ENCODE assay signal across 26 mouse cellular contexts in the genomic region with DNA sequence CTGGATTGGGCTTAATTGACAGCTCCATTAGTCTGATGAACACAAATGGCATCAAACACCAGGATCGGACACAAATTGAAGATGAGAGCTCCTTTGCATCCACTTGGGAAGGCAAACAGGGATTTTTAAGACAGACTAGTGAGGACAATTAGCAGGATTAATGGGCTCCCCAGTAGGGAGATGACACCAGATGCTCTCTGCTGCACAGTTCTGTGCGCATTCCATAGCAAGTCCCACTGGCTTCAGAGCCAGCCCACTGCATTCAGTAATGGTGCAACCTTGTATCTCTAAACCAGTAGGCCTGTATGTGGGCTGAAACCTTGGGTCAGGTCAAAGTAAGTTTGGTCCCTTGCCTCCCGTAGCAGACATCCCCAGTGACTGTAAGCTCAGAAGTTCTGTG.
DNase-seq lines count a peak whose midpoint lies in the region; ATAC-seq and TF ChIP-seq lines count a peak whose summit lies in the region.
"Had no signal": no experiment of that assay in that cellular context is flagged by ENCODE, and none has a peak within 500 bp of the region (broad histone marks: within the 10 kb centered on the region; RNA-seq: fewer than 3 reads in every experiment).

No protein-coding gene starts in this region.

- WGBS in kidney, postnatal 0 days, result 61% methylated on average over 3 of the region's 3 CpGs
- 47% methylated on average over 3 of the region's 3 CpGs for WGBS in neural tube, embryonic 14.5 days
- 46% methylated on average over 3 of the region's 3 CpGs for WGBS in neural tube, embryonic 15.5 days
- WGBS in embryonic facial prominence, embryonic 15.5 days, result 74% methylated on average over 3 of the region's 3 CpGs

- no peak for TF ChIP-seq CTCF in kidney, postnatal 0 days (IDR thresholded peaks at IDR 0.05; ENCODE audit: low read depth)

- H3K36me3 ChIP-seq in kidney, postnatal 0 days (ENCODE audit: insufficient read depth, low read length), result no peaks in the 10 kb centered on the region
- H3K36me3 ChIP-seq in neural tube, embryonic 14.5 days (ENCODE audit: control insufficient read depth, insufficient read depth, low read length), result no peaks in the 10 kb centered on the region
- H3K36me3 ChIP-seq in neural tube, embryonic 15.5 days, result no peaks in the 10 kb centered on the region
- H3K36me3 ChIP-seq in embryonic facial prominence, embryonic 15.5 days, result no peaks in the 10 kb centered on the region
- H3K36me3 ChIP-seq: embryonic facial prominence, embryonic 12.5 days; forebrain, embryonic 15.5 days; heart, embryonic 12.5 days; heart, embryonic 15.5 days; hindbrain, embryonic 12.5 days; hindbrain, embryonic 15.5 days had no signal

- DNase-seq in kidney, postnatal 0 days (ENCODE audit: low spot score), result peak; percentile 27
- DNase-seq in kidney, adult 8-10 months, result no peak
- DNase-seq in heart, postnatal 25 days (ENCODE audit: low spot score), result no peak
- DNase-seq in thymus, postnatal 25 days, result no peak
- DNase-seq: adrenal gland, postnatal 10 days; adrenal gland, postnatal 36 days; B cell, adult 2 months; cerebellum, adult 18-20 months; cerebellum, adult 9-10 months; cerebellum, postnatal 14 days; gastrocnemius, postnatal 25 days; heart, adult 18-20 months; heart, postnatal 10 days; heart, postnatal 4 days had no signal

- no peaks in the 10 kb centered on the region for H3K4me1 ChIP-seq in kidney, postnatal 0 days (replicated peaks; ENCODE audit: insufficient read depth, low read length)
- H3K4me1 ChIP-seq in neural tube, embryonic 14.5 days (ENCODE audit: control insufficient read depth, insufficient read depth, low read length), result no peaks in the 10 kb centered on the region
- peaks cover 3% of the 10 kb centered on the region; the same call in 1 of the 2 replicates for H3K4me1 ChIP-seq in neural tube, embryonic 15.5 days
- peaks cover 39% of the 10 kb centered on the region for H3K4me1 ChIP-seq in embryonic facial prominence, embryonic 15.5 days

- no peak overlapping the region for H3K9ac ChIP-seq in kidney, postnatal 0 days (ENCODE audit: low read depth, low read length)
- no peak overlapping the region for H3K9ac ChIP-seq in neural tube, embryonic 14.5 days (replicated peaks; ENCODE audit: low read depth, low read length)
- H3K9ac ChIP-seq in neural tube, embryonic 15.5 days (replicated peaks), result no peak overlapping the region
- no peak overlapping the region for H3K9ac ChIP-seq in embryonic facial prominence, embryonic 15.5 days
- H3K9ac ChIP-seq: embryonic facial prominence, embryonic 12.5 days; forebrain, embryonic 15.5 days; heart, embryonic 12.5 days; heart, embryonic 15.5 days; hindbrain, embryonic 12.5 days; hindbrain, embryonic 15.5 days had no signal

- no peak overlapping the region for H3K27ac ChIP-seq in kidney, postnatal 0 days
- H3K27ac ChIP-seq in neural tube, embryonic 14.5 days (ENCODE audit: low read depth, low read length), result no peak overlapping the region
- H3K27ac ChIP-seq in neural tube, embryonic 15.5 days (replicated peaks), result no peak overlapping the region
- peak overlapping the region; percentile 63; the same call in 1 of the 2 replicates for H3K27ac ChIP-seq in embryonic facial prominence, embryonic 15.5 days (replicated peaks)
- H3K27ac ChIP-seq: forebrain, embryonic 15.5 days; heart, embryonic 15.5 days; hindbrain, embryonic 12.5 days; hindbrain, embryonic 15.5 days had no signal

- intact Hi-C loops in heart, postnatal 25 days (cut with DNase I), result no loop called here

- no peak overlapping the region for H3K4me2 ChIP-seq in kidney, postnatal 0 days (ENCODE audit: low read length)
- no peak overlapping the region for H3K4me2 ChIP-seq in neural tube, embryonic 14.5 days (ENCODE audit: low read depth, low read length)
- no peak overlapping the region for H3K4me2 ChIP-seq in neural tube, embryonic 15.5 days
- no peak overlapping the region for H3K4me2 ChIP-seq in embryonic facial prominence, embryonic 15.5 days (replicated peaks)
- H3K4me2 ChIP-seq: embryonic facial prominence, embryonic 12.5 days; forebrain, embryonic 15.5 days; heart, embryonic 12.5 days; heart, embryonic 15.5 days; hindbrain, embryonic 12.5 days; hindbrain, embryonic 15.5 days had no signal

- no peak for ATAC-seq in kidney, postnatal 0 days (replicated peaks; ENCODE audit: low FRiP score, low read depth)
- ATAC-seq in neural tube, embryonic 14.5 days (ENCODE audit: low read depth), result peak; percentile 58; the same call in 1 of the 2 replicates
- ATAC-seq in neural tube, embryonic 15.5 days (ENCODE audit: low FRiP score), result no peak
- ATAC-seq in embryonic facial prominence, embryonic 15.5 days (ENCODE audit: insufficient number of reproducible peaks, low FRiP score, low TSS enrichment, low read depth), result no peak
- ATAC-seq: forebrain, embryonic 15.5 days; Patski had no signal

- H3K4me3 ChIP-seq in kidney, postnatal 0 days (replicated peaks; ENCODE audit: low read depth, low read length), result no peak overlapping the region
- H3K4me3 ChIP-seq in neural tube, embryonic 14.5 days (ENCODE audit: low read depth, low read length), result no peak overlapping the region
- H3K4me3 ChIP-seq in neural tube, embryonic 15.5 days (replicated peaks), result no peak overlapping the region
- no peak overlapping the region for H3K4me3 ChIP-seq in embryonic facial prominence, embryonic 15.5 days (replicated peaks)
- H3K4me3 ChIP-seq: embryonic facial prominence, embryonic 12.5 days; forebrain, embryonic 15.5 days; heart, embryonic 12.5 days; heart, embryonic 15.5 days; hindbrain, embryonic 12.5 days; hindbrain, embryonic 15.5 days had no signal

- H3K9me3 ChIP-seq in kidney, postnatal 0 days (replicated peaks; ENCODE audit: low read length), result no peaks in the 10 kb centered on the region
- H3K9me3 ChIP-seq in neural tube, embryonic 14.5 days (ENCODE audit: control insufficient read depth, low read length), result no peaks in the 10 kb centered on the region
- no peaks in the 10 kb centered on the region for H3K9me3 ChIP-seq in neural tube, embryonic 15.5 days (replicated peaks)
- H3K9me3 ChIP-seq in embryonic facial prominence, embryonic 15.5 days (replicated peaks), result no peaks in the 10 kb centered on the region
- H3K9me3 ChIP-seq: embryonic facial prominence, embryonic 12.5 days; forebrain, embryonic 15.5 days; G1E; heart, embryonic 12.5 days; heart, embryonic 15.5 days; hindbrain, embryonic 12.5 days; hindbrain, embryonic 15.5 days had no signal

- H3K27me3 ChIP-seq in kidney, postnatal 0 days (ENCODE audit: insufficient read depth, low read length), result no peaks in the 10 kb centered on the region
- H3K27me3 ChIP-seq in neural tube, embryonic 14.5 days (ENCODE audit: control insufficient read depth, insufficient read depth, low read length), result no peaks in the 10 kb centered on the region
- H3K27me3 ChIP-seq in neural tube, embryonic 15.5 days (replicated peaks), result no peaks in the 10 kb centered on the region
- H3K27me3 ChIP-seq in embryonic facial prominence, embryonic 15.5 days, result no peaks in the 10 kb centered on the region
- H3K27me3 ChIP-seq: CH12.LX; embryonic facial prominence, embryonic 12.5 days; forebrain, embryonic 15.5 days; hindbrain, embryonic 12.5 days; hindbrain, embryonic 15.5 days; Patski had no signal
